Mouse (Mus musculus): ENCODE results near the gene Krt81.

GRCm38 (mm10) chr15:101482056-101482455 lies 18.5 kb upstream of the Krt81 start:
- TF ChIP-seq CTCF (IDR thresholded peaks at IDR 0.05 in 2 of 3, conservative IDR thresholded peaks at IDR 0.05 in 1 of 3; ENCODE audit: control insufficient read depth in 1 of 3, insufficient read depth in 1 of 3, low read depth in 2 of 3, low read length in 3 of 3, poor library complexity in 1 of 3, severe bottlenecking in 1 of 3) (no peak), POLR2A (IDR thresholded peaks at IDR 0.05; ENCODE audit: control insufficient read depth in 1 of 2, insufficient read depth in 1 of 2, low read depth in 1 of 2, low read length in 2 of 2, poor library complexity in 1 of 2) (no peak), TCF12 (IDR thresholded peaks at IDR 0.05; ENCODE audit: low read depth, low read length) (no peak), ZC3H11A (IDR thresholded peaks at IDR 0.05; ENCODE audit: low read depth, low read length) (no peak), MXI1 (IDR thresholded peaks at IDR 0.05; ENCODE audit: low read depth, low read length) (no peak), MAZ (IDR thresholded peaks at IDR 0.05; ENCODE audit: low read depth, low read length) (no peak), USF1 (IDR thresholded peaks at IDR 0.05; ENCODE audit: low read depth, low read length) (no peak), SIN3A (IDR thresholded peaks at IDR 0.05; ENCODE audit: low read length) (no peak), EP300 (IDR thresholded peaks at IDR 0.05; ENCODE audit: low read depth in 1 of 2, low read length in 2 of 2) (no peak), CHD1 (IDR thresholded peaks at IDR 0.05; ENCODE audit: low read depth, low read length) (no peak), JUND (IDR thresholded peaks at IDR 0.05; ENCODE audit: low read depth, low read length) (no peak), MAFK (IDR thresholded peaks at IDR 0.05; ENCODE audit: borderline replicate concordance, low read depth, low read length) (no peak), GATA1 (IDR thresholded peaks at IDR 0.05; ENCODE audit: low read depth, low read length) (no peak), MAX (IDR thresholded peaks at IDR 0.05; ENCODE audit: low read length) (no peak)

Data from MEL (cell line).